Mouse (Mus musculus): ENCODE measurements around the gene Vasp.

- no peak for TF ChIP-seq CTCF (IDR thresholded peaks at IDR 0.05; ENCODE audit: low read depth, low read length)
- TF ChIP-seq POLR2A (IDR thresholded peaks at IDR 0.05; ENCODE audit: borderline replicate concordance, low read depth, low read length): no peak
These were observed 46.6 kb upstream of the Vasp start for GRCm38 (mm10) chr7:19318201-19318600.

Measured in bone marrow macrophage, adult 2 months (primary cell).